Mouse (Mus musculus) cortical plate, adult 2 months (tissue): ENCODE results near the gene Cpne1.

ENCODE experiments used
- CTCF ChIP-seq: fragments of 200-500 bp; IDR thresholded peaks from 2 replicates; pipeline ENCODE4 v1.5.1; 2011; ENCODE audit warnings: mild to moderate bottlenecking, control low read depth, low read length; ENCODE audit not compliant: insufficient read depth; ENCODE audit errors: extremely low read depth
- POLR2A ChIP-seq: fragments of 200-500 bp; IDR thresholded peaks from 2 replicates; pipeline ENCODE4 v1.6.1; 2011; ENCODE audit warnings: mild to moderate bottlenecking, low read length, control low read depth; ENCODE audit not compliant: insufficient read depth; ENCODE audit errors: extremely low read depth

- TF ChIP-seq POLR2A: no peak
- no peak for TF ChIP-seq CTCF
These were observed 19.8 kb downstream of the Cpne1 start for GRCm38 (mm10) chr2:156091926-156092325.
